Mouse (Mus musculus) CH12F3 (cell line): ENCODE measurements around the gene Ttc28.
"Not testable (repeated sequence)": the region's sequence is repeated elsewhere in the genome, so short reads cannot be mapped to it uniquely, and the experiment has no call there.

Experiments
- in situ Hi-C: fragments of 300-500 bp; cut with MboI; formaldehyde crosslinking; loops from 2 replicates; pipeline ENCODE4 v1.14.3; 2020; ENCODE audit warnings: low sequenced_read_pairs

Gene Ttc28

GRCm38 (mm10) chr5:110879584-110880374 is at the start of gene Ttc28:
Gene Ttc28, plus strand, starts transcription at chr5:110879803.
- in situ Hi-C loops = no loop called here

- in situ Hi-C loops = no loop called here
Measured at GRCm38 (mm10) chr5:110831036-110831720, 48.4 kb upstream of the Ttc28 start.

DNA sequence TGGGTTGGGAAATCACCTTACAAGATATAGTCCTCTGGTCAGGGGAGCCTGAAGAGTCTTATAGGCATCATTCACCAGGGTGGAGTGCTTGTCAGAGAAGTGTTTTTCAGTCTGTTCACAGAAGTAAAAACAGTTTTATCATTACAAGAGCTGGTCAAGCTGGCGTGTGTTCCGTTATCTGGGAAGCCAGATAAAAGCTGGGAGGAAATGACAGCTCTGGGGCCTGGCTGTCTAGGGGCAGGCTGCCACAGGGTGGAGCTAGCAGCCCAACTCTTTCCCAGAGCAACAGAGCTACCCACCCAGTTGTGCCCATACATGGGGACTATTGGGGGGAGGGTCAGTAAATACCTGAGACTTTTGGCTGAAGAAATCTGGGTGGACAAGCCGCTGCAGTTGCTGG is 43.6 kb upstream of the Ttc28 start:
- in situ Hi-C loops = no loop called here

DNA sequence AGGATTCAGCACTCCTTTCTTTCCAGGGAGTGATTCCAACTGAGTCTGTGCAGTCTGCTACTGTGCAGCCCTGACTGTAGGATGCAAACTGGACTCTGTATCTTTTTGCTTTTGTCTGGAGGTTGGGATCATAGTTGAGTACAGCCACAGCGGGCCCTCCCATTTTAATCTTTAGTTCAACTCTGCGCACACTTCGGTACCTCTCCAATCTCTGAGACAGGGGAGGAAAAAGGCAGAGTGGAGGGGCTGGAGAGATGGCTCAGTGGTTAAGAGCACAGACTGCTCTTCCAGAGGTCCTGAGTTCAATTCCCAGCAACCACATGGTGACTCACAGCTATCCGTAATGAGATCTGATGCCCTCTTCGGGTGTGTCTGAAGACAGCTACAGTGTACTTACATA is 41.6 kb upstream of the Ttc28 start:
- in situ Hi-C loops = not testable (repeated sequence)

- in situ Hi-C loops = no loop called here
Measured at GRCm38 (mm10) chr5:110839038-110839677, 40.4 kb upstream of the Ttc28 start.

DNA sequence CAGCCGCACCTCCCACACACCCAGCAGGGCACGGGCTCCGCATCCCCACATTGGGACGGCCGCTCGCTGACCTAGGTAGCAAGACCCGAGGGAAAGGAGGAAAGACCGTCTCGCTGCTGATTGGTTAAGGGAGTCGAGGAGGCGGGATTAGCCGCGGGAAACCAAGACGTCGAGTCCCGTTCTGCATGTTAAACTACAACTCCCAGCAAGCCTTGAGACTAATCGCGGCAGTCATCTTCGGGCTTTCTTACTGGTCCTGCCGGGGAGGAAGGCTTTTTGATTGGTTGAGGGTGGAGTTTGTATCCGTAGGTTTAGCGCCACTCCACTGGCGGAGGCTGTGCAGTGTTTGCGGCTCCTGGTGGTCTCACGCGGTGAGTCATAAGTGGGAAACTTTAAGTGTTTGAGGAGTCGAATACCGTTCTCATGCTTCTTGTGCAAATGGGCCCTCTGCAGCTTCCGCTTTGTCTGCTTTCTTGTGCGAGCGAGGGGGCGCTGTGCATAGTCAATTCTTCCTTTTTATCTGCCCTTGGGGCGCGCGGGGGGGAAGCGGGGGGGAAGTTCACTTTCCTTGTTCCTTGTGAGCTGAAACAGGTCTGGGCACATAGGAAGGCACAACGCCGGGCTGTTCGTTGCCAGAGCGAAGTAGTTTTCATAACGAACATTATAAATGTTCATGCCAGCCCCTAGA is 39.8 kb upstream of the Ttc28 start, which contains the start of the genes Hscb and Chek2:
TSS of gene Hscb (minus strand) at position 100 of the 688 bp plus-strand sequence.
TSS of gene Chek2 (plus strand) at position 302 of the 688 bp plus-strand sequence.
- in situ Hi-C loops = no loop called here

DNA sequence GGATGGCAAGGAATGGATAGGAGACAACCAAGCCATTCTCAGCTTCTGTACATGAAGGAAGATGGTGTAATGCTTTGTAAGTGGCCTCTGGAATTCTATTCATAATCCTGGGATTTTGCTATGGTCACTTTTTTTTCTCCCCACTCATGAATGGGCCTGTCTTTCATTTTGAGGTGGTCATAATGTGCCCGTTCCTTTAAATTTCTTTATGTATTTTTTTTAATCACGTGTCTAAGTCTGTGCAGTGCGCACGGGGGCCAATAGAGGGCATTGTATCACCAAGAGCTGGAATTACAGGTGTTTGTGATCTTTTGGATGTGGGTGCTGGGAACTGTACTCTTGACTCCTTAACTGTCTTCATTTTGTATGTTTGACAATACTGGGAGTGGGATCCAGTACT is 39.1 kb upstream of the Ttc28 start:
- in situ Hi-C loops = no loop called here

DNA sequence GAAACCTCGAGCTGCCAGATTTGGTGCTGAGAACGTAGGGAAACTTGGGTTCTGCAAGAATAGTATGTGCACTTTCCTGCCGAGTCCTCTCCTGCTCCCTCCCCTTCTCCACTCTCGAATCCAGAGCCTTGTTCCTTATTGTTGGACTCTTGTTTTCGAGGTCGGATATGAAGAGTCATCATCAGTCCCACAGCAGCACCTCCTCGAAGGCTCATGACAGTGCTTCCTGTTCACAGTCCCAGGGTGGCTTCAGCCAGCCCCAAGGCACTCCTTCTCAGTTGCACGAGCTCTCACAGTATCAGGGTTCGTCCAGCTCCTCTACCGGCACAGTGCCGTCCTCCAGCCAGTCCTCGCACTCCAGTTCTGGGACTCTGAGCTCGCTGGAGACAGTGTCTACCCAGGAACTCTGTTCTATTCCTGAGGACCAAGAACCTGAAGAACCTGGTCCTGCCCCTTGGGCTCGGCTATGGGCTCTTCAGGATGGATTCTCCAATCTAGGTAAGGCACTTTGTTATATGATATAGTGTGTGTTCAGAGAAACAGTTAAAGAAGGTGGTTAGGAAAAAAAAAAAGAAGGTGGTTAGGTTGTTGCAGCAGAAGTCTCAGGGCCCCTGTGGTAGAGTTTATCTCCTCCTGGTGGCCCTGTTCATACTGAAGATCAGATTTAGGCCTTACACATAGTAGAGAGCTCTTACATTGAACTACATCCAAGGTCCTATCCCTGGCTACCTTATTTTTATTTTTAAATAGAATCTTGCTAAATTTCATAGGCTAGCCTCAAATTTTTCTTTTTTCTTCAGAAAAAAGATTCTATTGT is 38.3 kb upstream of the Ttc28 start:
- in situ Hi-C loops = no loop called here

DNA sequence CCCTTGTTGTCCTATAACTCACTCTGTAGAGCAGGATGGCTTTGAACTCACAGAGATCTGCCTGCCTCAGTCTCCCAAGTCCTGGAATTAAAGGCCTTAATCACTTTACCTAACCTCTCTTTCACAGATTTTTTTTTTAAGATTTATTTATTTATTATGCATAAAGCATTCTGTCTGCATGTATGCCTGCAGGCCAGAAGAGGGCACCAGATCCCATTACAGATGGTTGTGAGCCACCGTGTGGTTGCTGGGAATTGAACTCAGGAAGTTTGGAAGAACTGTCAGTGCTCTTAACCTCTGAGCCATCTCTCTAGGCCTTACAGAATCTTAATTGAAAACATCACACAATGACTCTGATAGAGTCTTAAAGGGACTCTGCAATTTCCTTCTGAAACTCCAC is 26.6 kb upstream of the Ttc28 start:
- in situ Hi-C loops = no loop called here

DNA sequence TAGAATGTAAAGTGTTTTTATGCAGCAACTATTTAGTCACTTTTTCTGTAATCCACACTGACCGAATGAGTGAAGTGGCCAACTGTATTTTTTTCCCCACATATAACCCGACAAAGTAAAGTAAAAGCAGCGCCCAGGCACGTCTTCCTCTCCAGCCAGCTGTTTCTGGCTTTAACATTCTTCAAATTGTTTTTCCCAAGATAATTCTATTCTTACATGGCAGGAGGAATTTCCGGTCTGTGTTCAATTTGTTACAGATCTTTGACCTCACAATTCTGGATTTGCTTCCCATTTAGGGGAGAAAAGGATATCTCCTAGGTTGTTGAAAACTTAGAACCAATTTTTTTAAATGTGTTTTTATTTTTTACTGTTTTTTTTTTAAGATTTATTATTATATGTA is 22.5 kb upstream of the Ttc28 start:
- in situ Hi-C loops = no loop called here

DNA sequence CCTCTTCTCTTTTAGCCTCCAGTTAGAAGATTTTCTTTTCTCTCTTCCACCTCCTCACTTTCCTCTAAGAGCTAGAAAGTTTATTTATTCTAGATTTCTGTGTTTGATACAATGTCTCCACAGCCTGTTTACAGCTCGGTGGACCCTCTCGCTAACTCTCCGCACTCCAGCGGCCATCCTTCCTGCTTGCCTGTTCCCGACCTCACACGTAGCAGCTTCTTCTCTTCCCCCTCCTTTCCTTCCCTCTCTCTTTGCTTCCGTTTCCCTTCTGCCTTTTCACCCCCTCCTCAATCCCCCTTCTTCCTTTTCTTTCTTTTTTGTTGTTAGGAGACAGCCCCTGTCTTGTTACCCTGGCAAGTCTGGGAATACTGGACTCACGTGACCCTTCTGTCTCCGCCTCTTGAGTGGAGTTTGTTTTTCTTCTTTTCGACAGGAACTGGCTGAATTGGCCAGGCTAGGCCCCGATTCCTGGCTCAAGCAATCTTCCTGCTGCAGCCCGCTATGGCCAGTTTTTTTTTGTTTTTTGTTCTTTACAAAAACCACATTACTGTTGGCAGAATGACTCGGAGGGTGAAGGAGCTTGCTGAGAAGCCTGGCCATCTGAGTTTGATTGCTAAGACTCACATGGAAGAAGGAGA is 20.5 kb upstream of the Ttc28 start:
- in situ Hi-C loops = no loop called here

DNA sequence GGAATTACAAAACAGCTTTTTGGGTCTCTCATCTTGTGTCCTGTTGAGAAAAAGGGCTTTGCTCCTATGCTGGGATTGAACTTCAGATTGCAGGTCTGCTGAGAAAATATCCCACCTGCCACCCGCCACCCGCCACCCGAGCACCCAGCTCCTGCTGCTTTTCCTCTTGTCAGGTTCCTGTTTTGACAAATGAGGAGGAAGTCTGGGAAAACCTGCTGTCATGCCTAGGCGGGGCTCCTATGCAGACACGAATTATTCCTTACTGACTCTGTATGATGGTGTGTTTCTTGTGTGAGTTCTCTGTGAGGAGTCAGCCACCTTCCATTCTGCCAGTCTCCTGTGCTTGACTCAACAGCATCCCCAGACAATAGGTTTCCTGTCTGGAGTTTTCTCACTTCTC is 19.2 kb upstream of the Ttc28 start:
- in situ Hi-C loops = no loop called here

DNA sequence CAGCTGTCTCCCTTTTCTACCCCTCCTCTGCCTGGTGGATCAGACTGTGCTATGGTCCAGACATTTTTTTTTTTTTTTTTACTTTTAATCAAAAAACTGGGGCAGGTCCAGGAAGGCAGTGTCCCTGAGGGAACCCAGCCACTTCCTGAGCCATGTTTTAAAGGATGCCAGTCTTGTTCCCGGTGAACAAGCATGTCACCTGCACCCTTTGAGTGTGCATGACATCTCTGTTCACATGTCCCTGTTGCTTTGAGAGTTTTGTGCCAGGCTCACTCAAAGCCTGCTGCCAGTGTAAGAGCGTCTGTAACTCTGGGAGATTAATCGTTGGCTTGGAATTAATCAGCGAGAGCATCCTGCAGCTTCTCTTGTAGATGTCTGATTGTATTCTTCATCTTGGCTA is 11.1 kb upstream of the Ttc28 start:
- in situ Hi-C loops = no loop called here

GRCm38 (mm10) chr5:110869242-110869669 is 10.3 kb upstream of the Ttc28 start:
- in situ Hi-C loops = no loop called here

DNA sequence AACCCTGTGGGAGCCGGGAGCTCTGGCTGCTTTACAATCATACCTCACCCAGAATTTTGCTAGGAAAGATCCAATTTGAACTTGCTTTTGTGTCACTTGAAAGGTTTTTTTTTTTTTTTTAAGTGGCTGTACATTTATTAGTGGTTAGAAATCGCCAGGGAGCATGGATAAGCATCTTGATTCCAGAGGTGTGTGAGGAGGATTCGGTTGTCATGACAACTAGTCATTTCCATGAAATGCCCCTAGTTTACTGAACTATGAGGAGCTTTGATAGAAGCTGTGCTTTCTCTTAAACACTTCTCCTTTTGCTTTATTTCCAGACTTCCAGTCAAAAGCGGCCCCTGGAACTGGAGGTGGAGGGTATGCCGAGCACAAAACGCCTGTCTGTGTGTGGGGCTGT is 6.4 kb upstream of the Ttc28 start:
- in situ Hi-C loops = no loop called here

DNA sequence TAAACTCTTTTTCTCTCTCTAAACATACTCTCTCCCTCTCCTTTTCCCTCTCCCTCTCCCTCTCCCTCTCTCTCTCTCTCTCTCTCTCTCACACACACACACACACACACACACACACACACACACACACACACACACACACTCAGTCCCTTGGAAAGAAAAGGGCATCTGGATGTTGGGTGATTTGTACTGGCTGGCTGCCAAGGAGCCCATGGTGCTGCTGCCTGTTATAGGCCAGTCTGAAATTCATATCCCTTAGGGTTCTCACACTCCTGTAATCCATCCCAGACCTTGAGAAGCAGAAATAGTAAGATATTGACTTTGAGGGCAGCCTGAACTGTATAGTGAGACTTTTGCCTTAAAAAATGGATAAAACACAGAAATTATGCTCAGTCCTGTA is 4.9 kb upstream of the Ttc28 start:
- in situ Hi-C loops = no loop called here

- in situ Hi-C loops = no loop called here
Measured at GRCm38 (mm10) chr5:110875286-110875685, 4.3 kb upstream of the Ttc28 start.

DNA sequence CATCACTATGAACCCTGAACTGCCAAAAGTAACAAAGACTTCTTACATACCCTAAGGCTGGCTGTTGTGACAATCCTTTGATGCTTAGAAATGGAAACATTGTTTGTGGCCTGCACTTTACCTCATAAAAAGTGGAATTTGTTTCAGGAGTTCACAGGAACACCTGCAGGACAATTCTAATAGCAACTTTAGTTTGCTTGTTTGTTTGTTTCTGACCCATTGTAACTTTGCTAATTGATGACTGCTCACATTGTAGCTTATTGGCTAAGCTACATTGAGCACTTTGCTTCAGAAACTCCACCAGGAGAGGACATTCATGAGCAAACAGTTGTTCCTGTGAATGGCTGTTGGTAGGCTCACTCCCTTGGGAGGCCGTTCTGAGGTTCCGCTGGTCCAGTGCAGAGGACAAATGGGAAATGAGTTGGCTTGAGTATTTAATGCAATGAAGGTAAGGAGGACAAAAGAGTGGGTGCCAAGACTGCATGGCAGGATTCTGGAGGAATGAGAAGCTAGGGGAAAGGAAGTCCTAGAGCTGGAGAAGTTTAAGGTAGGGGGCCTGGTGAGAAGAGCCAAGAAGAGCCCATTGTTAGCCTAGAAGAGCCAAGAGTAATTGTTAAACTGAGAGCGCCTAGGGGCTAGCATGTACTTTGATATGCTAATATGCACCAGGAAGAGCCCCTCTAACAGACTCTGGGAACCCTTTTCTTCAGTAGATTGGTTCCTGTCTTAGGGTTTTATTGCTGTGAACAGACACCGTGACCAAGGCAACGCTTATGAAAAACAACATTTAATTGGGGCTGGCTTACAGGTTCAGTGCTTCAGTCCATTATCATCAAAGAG is 1.7 kb upstream of the Ttc28 start:
- in situ Hi-C loops = no loop called here

DNA sequence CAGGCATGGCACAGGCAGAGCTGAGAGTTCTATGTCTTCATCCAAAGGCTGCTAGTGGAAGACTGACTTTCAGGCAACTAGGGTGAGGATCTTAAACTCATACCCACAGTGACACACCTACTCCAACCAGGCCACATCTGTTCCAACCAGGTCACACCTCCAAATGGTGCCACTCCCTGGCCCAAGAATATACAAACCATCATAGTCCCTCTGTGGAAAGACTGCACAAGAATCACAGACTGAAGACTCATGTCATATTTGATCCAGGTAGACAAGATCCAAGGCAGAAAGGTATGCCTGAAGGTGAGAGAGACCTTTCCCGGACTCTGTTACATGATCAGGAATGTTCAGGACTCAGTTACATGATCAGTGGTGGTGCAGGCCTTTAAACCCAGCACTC is 1.1 kb upstream of the Ttc28 start:
- in situ Hi-C loops = not testable (repeated sequence)
